ENCODE assay signal across 23 mouse cellular contexts in genomic region chr8:72496217-72496616, GRCm38 (mm10). TPM values are rescaled to one million over a fixed set of nuclear protein-coding genes. Genes with fewer than 3 reads are reported as not detected.
A peak's percentile ranks its signal among the peaks of the same experiment; 100 is the strongest.
DNase-seq lines count a peak whose midpoint lies in the region; ATAC-seq lines count a peak whose summit lies in the region.
"Had no signal": no experiment of that assay in that cellular context is flagged by ENCODE, and none has a peak within 500 bp of the region (broad histone marks: within the 10 kb centered on the region; RNA-seq: fewer than 3 reads in every experiment).

No protein-coding gene starts in this region.

- peak; percentile 50 for DNase-seq in cerebellum, adult 11-12 months
- DNase-seq in heart, adult 11 months: peak; percentile 92
- no peak for DNase-seq in heart, postnatal 25 days (ENCODE audit: low spot score)
- DNase-seq in neural tube, embryonic 10.5 days (ENCODE audit: extremely low spot score, low spot score): no peak
- peak; percentile 43 for DNase-seq in Muller cell, postnatal 12 days (ENCODE audit: inconsistent ontology term)
- no peak for DNase-seq in left cerebral cortex, postnatal 36 days (ENCODE audit: low spot score in 2 of 2)
- DNase-seq: adrenal gland, adult 8-10 months; adrenal gland, postnatal 25 days; B cell, adult 2 months; gastrocnemius, postnatal 25 days; heart, adult 2 months; heart, postnatal 14 days had no signal

- no peaks in the 10 kb centered on the region for H3K27me3 ChIP-seq in neural tube, embryonic 12.5 days (replicated peaks)
- H3K27me3 ChIP-seq: CH12.LX; forebrain, embryonic 13.5 days; heart, embryonic 13.5 days; hindbrain, embryonic 12.5 days; hindbrain, embryonic 15.5 days had no signal

- no peak overlapping the region for H3K4me3 ChIP-seq in neural tube, embryonic 12.5 days
- H3K4me3 ChIP-seq: forebrain, embryonic 10.5 days; forebrain, embryonic 13.5 days; heart, adult 2 months; heart, embryonic 10.5 days; heart, embryonic 13.5 days; hindbrain, embryonic 12.5 days; hindbrain, embryonic 15.5 days had no signal

- peaks cover 14% of the 10 kb centered on the region for H3K4me1 ChIP-seq in neural tube, embryonic 12.5 days

- ATAC-seq in cerebellum, adult (ENCODE audit: insufficient number of reproducible peaks, low FRiP score, low TSS enrichment): no peak
- ATAC-seq in neural tube, embryonic 12.5 days (ENCODE audit: low FRiP score, low read depth): no peak
- ATAC-seq: activated CD4-positive, CD25-positive, alpha-beta regulatory T cell, adult 4 months; forebrain, embryonic 13.5 days; forebrain, embryonic 16.5 days had no signal

- H3K9me3 ChIP-seq in neural tube, embryonic 12.5 days: no peaks in the 10 kb centered on the region
- H3K9me3 ChIP-seq: forebrain, embryonic 10.5 days; forebrain, embryonic 13.5 days; heart, embryonic 10.5 days; heart, embryonic 13.5 days; hindbrain, embryonic 12.5 days; hindbrain, embryonic 15.5 days had no signal

- H3K9ac ChIP-seq in neural tube, embryonic 12.5 days: peak overlapping the region; percentile 3; the same call in 1 of the 2 replicates
- H3K9ac ChIP-seq: forebrain, embryonic 13.5 days; heart, embryonic 13.5 days; hindbrain, embryonic 12.5 days; hindbrain, embryonic 15.5 days had no signal

- intact Hi-C loops in heart, postnatal 25 days (cut with DNase I): no loop called here
- intact Hi-C loops in left cerebral cortex, postnatal 36 days (cut with DNase I): no loop called here

- no peak overlapping the region for H3K4me2 ChIP-seq in neural tube, embryonic 12.5 days (replicated peaks)
- H3K4me2 ChIP-seq: forebrain, embryonic 13.5 days; heart, embryonic 13.5 days; hindbrain, embryonic 12.5 days; hindbrain, embryonic 15.5 days had no signal

- H3K27ac ChIP-seq in neural tube, embryonic 12.5 days: no peak overlapping the region
- H3K27ac ChIP-seq: forebrain, embryonic 10.5 days; forebrain, embryonic 13.5 days; heart, adult 2 months; heart, embryonic 10.5 days; heart, embryonic 13.5 days; hindbrain, embryonic 12.5 days; hindbrain, embryonic 15.5 days had no signal

- H3K36me3 ChIP-seq in neural tube, embryonic 12.5 days: peaks cover 24% of the 10 kb centered on the region

- 93% methylated on average over 19 of the region's 19 CpGs for WGBS in neural tube, embryonic 12.5 days

RNA-seq across cellular contexts. Expression of gene Slc35e1, which starts 3.8 kb away (rescaled TPM):
- 10 to 100 TPM; 70.1 to 70.3 TPM for total RNA-seq in heart, postnatal 25 days (2021)
- polyA plus RNA-seq in neural tube, embryonic 12.5 days (2016; fragmentation: Nextera tagmentation; extraction: Ambion mirVana): 22.3 and 22.6 TPM in 2 replicates
- total RNA-seq in left cerebral cortex, postnatal 36 days (2021): 10 to 100 TPM; 50.9 to 53.5 TPM

RNA-seq across cellular contexts. Expression of gene Cherp, which starts 21.2 kb away (rescaled TPM):
- 10 to 100 TPM; 33.5 to 35.2 TPM for total RNA-seq in heart, postnatal 25 days (2021)
- 59.4 and 73.2 TPM in 2 replicates for polyA plus RNA-seq in neural tube, embryonic 12.5 days (2016; fragmentation: Nextera tagmentation; extraction: Ambion mirVana)
- 10 to 100 TPM; 59.7 to 76.4 TPM for total RNA-seq in left cerebral cortex, postnatal 36 days (2021)

RNA-seq across cellular contexts. Expression of gene Med26, which starts 51.9 kb away (rescaled TPM):
- total RNA-seq in heart, postnatal 25 days (2021): 1 to 10 TPM; 7.7 to 9.1 TPM
- polyA plus RNA-seq in neural tube, embryonic 12.5 days (2016; fragmentation: Nextera tagmentation; extraction: Ambion mirVana): 18.8 and 19.6 TPM in 2 replicates
- 10 to 100 TPM in 1 of 2 experiments, 1 to 10 TPM in 1; 9.6 to 10.7 TPM for total RNA-seq in left cerebral cortex, postnatal 36 days (2021)

RNA-seq across cellular contexts. Expression of gene 1700030K09Rik, which starts 52.5 kb away (rescaled TPM):
- total RNA-seq in heart, postnatal 25 days (2021): 1 to 10 TPM; 4.6 to 7.5 TPM
- polyA plus RNA-seq in neural tube, embryonic 12.5 days (2016; fragmentation: Nextera tagmentation; extraction: Ambion mirVana): 15.4 and 16.7 TPM in 2 replicates
- 10 to 100 TPM; 10.3 to 15.1 TPM for total RNA-seq in left cerebral cortex, postnatal 36 days (2021)

RNA-seq across cellular contexts. Expression of gene Calr3, which starts 52.5 kb away (rescaled TPM):
- total RNA-seq in heart, postnatal 25 days (2021): 10 to 100 TPM; 13.1 to 15.4 TPM
- 0.66 and 1.1 TPM in 2 replicates for polyA plus RNA-seq in neural tube, embryonic 12.5 days (2016; fragmentation: Nextera tagmentation; extraction: Ambion mirVana)
- total RNA-seq in left cerebral cortex, postnatal 36 days (2021): under 1 TPM; 0.61 to 0.81 TPM

Comparison
In these comparisons a context has a peak if more than half of its experiments do, and no peak if none do; other contexts are left out.
1. DNase-seq: peak in cerebellum, adult 11-12 months (single experiment), heart, adult 11 months (single experiment) and Muller cell, postnatal 12 days (single experiment); none in heart, postnatal 25 days (single experiment), neural tube, embryonic 10.5 days (single experiment) and left cerebral cortex, postnatal 36 days (0 of 2).